20 mouse cellular contexts compared by ENCODE assay signal in the genomic region with DNA sequence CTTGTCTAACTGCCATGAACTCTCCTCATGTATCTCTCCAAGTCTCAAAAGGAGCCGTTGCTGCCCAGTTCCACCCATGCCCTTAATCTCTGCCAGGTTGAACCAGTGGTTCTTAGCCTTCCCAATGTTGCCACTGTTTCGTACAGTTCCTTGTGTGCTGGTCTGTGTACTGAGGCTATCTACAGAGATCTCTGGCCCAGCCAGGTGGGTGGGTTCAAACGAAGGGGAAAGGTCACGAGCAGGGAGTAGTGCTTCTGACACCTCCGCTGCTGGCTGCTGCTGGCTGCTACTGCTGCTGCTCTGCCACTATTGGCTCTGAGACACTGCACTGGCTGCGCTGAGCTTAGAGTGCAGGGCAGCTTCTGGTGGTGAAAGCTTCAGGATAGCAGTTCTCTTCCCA.
A peak's percentile ranks its signal among the peaks of the same experiment; 100 is the strongest.
DNase-seq lines count a peak whose midpoint lies in the region; ATAC-seq lines count a peak whose summit lies in the region.
"Had no signal": no experiment of that assay in that cellular context is flagged by ENCODE, and none has a peak within 500 bp of the region (broad histone marks: within the 10 kb centered on the region; RNA-seq: fewer than 3 reads in every experiment).

No protein-coding gene starts in this region.

- peak; percentile 67 for DNase-seq in heart, embryonic 10.5 days (ENCODE audit: low spot score)
- no peak for DNase-seq in heart, adult 18-20 months
- no peak for DNase-seq in lung, postnatal 36 days
- DNase-seq in frontal cortex, postnatal 25 days (ENCODE audit: low spot score in 2 of 2), result no peak
- DNase-seq: adrenal gland, postnatal 14 days; B cell, adult 2 months; cerebellum, adult 18-20 months; kidney, adult 18-20 months; kidney, postnatal 10 days; retina, postnatal 1 day; right cerebral cortex, postnatal 4 days had no signal

- no peaks in the 10 kb centered on the region for H3K36me3 ChIP-seq in heart, embryonic 10.5 days
- no peaks in the 10 kb centered on the region for H3K36me3 ChIP-seq in lung, embryonic 15.5 days
- no peaks in the 10 kb centered on the region for H3K36me3 ChIP-seq in intestine, embryonic 16.5 days (ENCODE audit: control insufficient read depth, insufficient read depth, low read length)
- H3K36me3 ChIP-seq in stomach, embryonic 14.5 days (ENCODE audit: control insufficient read depth, insufficient read depth, low read length), result no peaks in the 10 kb centered on the region
- H3K36me3 ChIP-seq: embryonic facial prominence, embryonic 10.5 days; hindbrain, embryonic 15.5 days; limb, embryonic 13.5 days; midbrain, embryonic 15.5 days had no signal

- 65% methylated on average over 6 of the region's 6 CpGs for WGBS in heart, embryonic 10.5 days
- WGBS in lung, embryonic 15.5 days, result 46% methylated on average over 6 of the region's 6 CpGs
- 43% methylated on average over 6 of the region's 6 CpGs for WGBS in intestine, embryonic 16.5 days
- WGBS in stomach, embryonic 14.5 days, result 44% methylated on average over 6 of the region's 6 CpGs

- no peaks in the 10 kb centered on the region for H3K9me3 ChIP-seq in heart, embryonic 10.5 days
- no peaks in the 10 kb centered on the region for H3K9me3 ChIP-seq in lung, embryonic 15.5 days
- H3K9me3 ChIP-seq in intestine, embryonic 16.5 days (ENCODE audit: control insufficient read depth, low read length), result no peaks in the 10 kb centered on the region
- H3K9me3 ChIP-seq in stomach, embryonic 14.5 days (ENCODE audit: control insufficient read depth, low read depth, low read length), result no peaks in the 10 kb centered on the region
- H3K9me3 ChIP-seq: embryonic facial prominence, embryonic 10.5 days; hindbrain, embryonic 15.5 days; limb, embryonic 13.5 days; midbrain, embryonic 15.5 days had no signal

- no peak overlapping the region for H3K4me2 ChIP-seq in lung, embryonic 15.5 days
- H3K4me2 ChIP-seq in intestine, embryonic 16.5 days (ENCODE audit: low read depth, low read length), result no peak overlapping the region
- no peak overlapping the region for H3K4me2 ChIP-seq in stomach, embryonic 14.5 days (replicated peaks; ENCODE audit: low read depth, low read length)
- H3K4me2 ChIP-seq: hindbrain, embryonic 15.5 days; limb, embryonic 13.5 days; midbrain, embryonic 15.5 days had no signal

- H3K27ac ChIP-seq in heart, embryonic 10.5 days, result no peak overlapping the region; the same call in 1 of the 2 replicates
- H3K27ac ChIP-seq in lung, embryonic 15.5 days, result peak overlapping the region; percentile 39
- H3K27ac ChIP-seq in intestine, embryonic 16.5 days (ENCODE audit: low read length), result no peak overlapping the region
- no peak overlapping the region for H3K27ac ChIP-seq in stomach, embryonic 14.5 days (ENCODE audit: low read length)
- H3K27ac ChIP-seq: embryonic facial prominence, embryonic 10.5 days; heart, adult 2 months; hindbrain, embryonic 15.5 days; limb, embryonic 13.5 days; midbrain, embryonic 15.5 days had no signal

- H3K27me3 ChIP-seq in heart, embryonic 10.5 days (ENCODE audit: insufficient read depth, poor library complexity, severe bottlenecking), result no peaks in the 10 kb centered on the region
- no peaks in the 10 kb centered on the region for H3K27me3 ChIP-seq in lung, embryonic 15.5 days
- H3K27me3 ChIP-seq in intestine, embryonic 16.5 days (replicated peaks; ENCODE audit: control insufficient read depth, insufficient read depth, low read length), result no peaks in the 10 kb centered on the region
- H3K27me3 ChIP-seq in stomach, embryonic 14.5 days (ENCODE audit: control insufficient read depth, insufficient read depth, low read length), result no peaks in the 10 kb centered on the region
- H3K27me3 ChIP-seq: hindbrain, embryonic 15.5 days; limb, embryonic 13.5 days; midbrain, embryonic 15.5 days had no signal

- no peak for ATAC-seq in lung, embryonic 15.5 days (ENCODE audit: borderline replicate concordance, extremely low read depth, low FRiP score, low TSS enrichment)
- ATAC-seq in intestine, embryonic 16.5 days, result peak; percentile 66
- ATAC-seq in stomach, embryonic 14.5 days (ENCODE audit: insufficient number of reproducible peaks, insufficient read depth, low FRiP score, low read depth), result peak; percentile 57; the same call in 1 of the 2 replicates
- ATAC-seq: forebrain, embryonic 14.5 days; midbrain, embryonic 15.5 days had no signal

- H3K9ac ChIP-seq in lung, embryonic 15.5 days, result no peak overlapping the region
- H3K9ac ChIP-seq in intestine, embryonic 16.5 days (ENCODE audit: low read depth, low read length), result no peak overlapping the region
- no peak overlapping the region for H3K9ac ChIP-seq in stomach, embryonic 14.5 days (replicated peaks; ENCODE audit: low read depth, low read length)
- H3K9ac ChIP-seq: hindbrain, embryonic 15.5 days; limb, embryonic 13.5 days; midbrain, embryonic 15.5 days had no signal

- peaks cover 20% of the 10 kb centered on the region for H3K4me1 ChIP-seq in heart, embryonic 10.5 days
- peaks cover 31% of the 10 kb centered on the region for H3K4me1 ChIP-seq in lung, embryonic 15.5 days
- H3K4me1 ChIP-seq in intestine, embryonic 16.5 days (ENCODE audit: control insufficient read depth, insufficient read depth, low read length), result peaks cover 12% of the 10 kb centered on the region; the same call in 1 of the 2 replicates
- H3K4me1 ChIP-seq in stomach, embryonic 14.5 days (ENCODE audit: control insufficient read depth, insufficient read depth, low read length), result peaks cover 21% of the 10 kb centered on the region; the same call in 1 of the 2 replicates
- H3K4me1 ChIP-seq: hindbrain, embryonic 15.5 days; midbrain, embryonic 15.5 days had no signal

- no peak overlapping the region for H3K4me3 ChIP-seq in heart, embryonic 10.5 days
- no peak overlapping the region for H3K4me3 ChIP-seq in lung, embryonic 15.5 days
- H3K4me3 ChIP-seq in intestine, embryonic 16.5 days (ENCODE audit: low read length), result no peak overlapping the region
- H3K4me3 ChIP-seq in stomach, embryonic 14.5 days (ENCODE audit: low read depth, low read length), result no peak overlapping the region
- H3K4me3 ChIP-seq: embryonic facial prominence, embryonic 10.5 days; heart, adult 2 months; hindbrain, embryonic 15.5 days; limb, embryonic 13.5 days; midbrain, embryonic 15.5 days had no signal
